Mouse (Mus musculus): ENCODE results near the gene Gas1. TPM values are rescaled to one million over a fixed set of nuclear protein-coding genes. Genes with fewer than 3 reads are reported as not detected.

Gene Gas1
- total RNA-seq (2021): 10 to 100 TPM; 31.5 to 32.9 TPM

GRCm38 (mm10) chr13:60177106-60177796, at the start of gene Gas1:
Gene Gas1, minus strand, starts transcription at chr13:60177365.
- peak; percentile 85 for DNase-seq (ENCODE audit: low spot score)
- intact Hi-C loops (cut with DNase I): loop anchor here (5.0 to 10.0 kb wide), 4 partner anchors 225 to 565 kb away; no protein-coding TSS in a partner anchor

GRCm38 (mm10) chr13:60226251-60226836, 49.2 kb upstream of the Gas1 start:
- intact Hi-C loops (cut with DNase I): no loop called here
- no peak for DNase-seq (ENCODE audit: low spot score)

GRCm38 (mm10) chr13:60225736-60226135, 48.6 kb upstream of the Gas1 start:
- no peak for DNase-seq (ENCODE audit: low spot score)
- intact Hi-C loops (cut with DNase I): no loop called here

- intact Hi-C loops (cut with DNase I): no loop called here
- DNase-seq (ENCODE audit: low spot score): no peak
Observed at GRCm38 (mm10) chr13:60225276-60225675, 48.1 kb upstream of the Gas1 start.

GRCm38 (mm10) chr13:60223797-60224196, 46.6 kb upstream of the Gas1 start:
- intact Hi-C loops (cut with DNase I): no loop called here
- no peak for DNase-seq (ENCODE audit: low spot score)

GRCm38 (mm10) chr13:60222336-60222735, 45.2 kb upstream of the Gas1 start:
- no peak for DNase-seq (ENCODE audit: low spot score)

GRCm38 (mm10) chr13:60213896-60214295, 36.7 kb upstream of the Gas1 start:
- intact Hi-C loops (cut with DNase I): no loop called here
- DNase-seq (ENCODE audit: low spot score): no peak

More at GRCm38 (mm10) chr13:60222336-60222735, 45.2 kb upstream of the Gas1 start:
- intact Hi-C loops (cut with DNase I): no loop called here

GRCm38 (mm10) chr13:60207135-60207601, 30.0 kb upstream of the Gas1 start:
- DNase-seq (ENCODE audit: low spot score): no peak
- intact Hi-C loops (cut with DNase I): no loop called here

GRCm38 (mm10) chr13:60204746-60205145, 27.6 kb upstream of the Gas1 start:
- intact Hi-C loops (cut with DNase I): no loop called here
- no peak for DNase-seq (ENCODE audit: low spot score)

GRCm38 (mm10) chr13:60193273-60193672, 16.1 kb upstream of the Gas1 start:
- DNase-seq (ENCODE audit: low spot score): no peak
- intact Hi-C loops (cut with DNase I): no loop called here

GRCm38 (mm10) chr13:60189923-60190322, 12.8 kb upstream of the Gas1 start:
- intact Hi-C loops (cut with DNase I): no loop called here

GRCm38 (mm10) chr13:60188952-60189351, 11.8 kb upstream of the Gas1 start:
- intact Hi-C loops (cut with DNase I): no loop called here
- DNase-seq (ENCODE audit: low spot score): no peak

More at GRCm38 (mm10) chr13:60189923-60190322, 12.8 kb upstream of the Gas1 start:
- DNase-seq (ENCODE audit: low spot score): no peak

- DNase-seq (ENCODE audit: low spot score): no peak
- intact Hi-C loops (cut with DNase I): no loop called here
Observed at GRCm38 (mm10) chr13:60187276-60187675, 10.1 kb upstream of the Gas1 start.

- intact Hi-C loops (cut with DNase I): no loop called here
- no peak for DNase-seq (ENCODE audit: low spot score)
Observed at GRCm38 (mm10) chr13:60182346-60182745, 5.2 kb upstream of the Gas1 start.

GRCm38 (mm10) chr13:60179641-60180040, 2.5 kb upstream of the Gas1 start:
- intact Hi-C loops (cut with DNase I): loop anchor here (2.0 to 10.0 kb wide), 5 partner anchors 227 to 563 kb away; no protein-coding TSS in a partner anchor
- no peak for DNase-seq (ENCODE audit: low spot score)

GRCm38 (mm10) chr13:60178416-60178815, 1.3 kb upstream of the Gas1 start:
- peak; percentile 81 for DNase-seq (ENCODE audit: low spot score)
- intact Hi-C loops (cut with DNase I): loop anchor here (2.0 to 10.0 kb wide), 5 partner anchors 226 to 564 kb away; no protein-coding TSS in a partner anchor

GRCm38 (mm10) chr13:60177797-60178110, 589 bp upstream of the Gas1 start:
- no peak for DNase-seq (ENCODE audit: low spot score)
- intact Hi-C loops (cut with DNase I): loop anchor here (2.0 to 10.0 kb wide), 5 partner anchors 225 to 565 kb away; no protein-coding TSS in a partner anchor

- no peak for DNase-seq (ENCODE audit: low spot score)
- intact Hi-C loops (cut with DNase I): loop anchor here (5.0 to 10.0 kb wide), 4 partner anchors 224 to 566 kb away; no protein-coding TSS in a partner anchor
Observed at GRCm38 (mm10) chr13:60176776-60177105, 424 bp downstream of the Gas1 start.

- intact Hi-C loops (cut with DNase I): loop anchor here (5.0 to 10.0 kb wide), 4 partner anchors 224 to 566 kb away; no protein-coding TSS in a partner anchor
Observed at GRCm38 (mm10) chr13:60176136-60176775, 909 bp downstream of the Gas1 start.

GRCm38 (mm10) chr13:60175490-60176135, 1.6 kb downstream of the Gas1 start:
- intact Hi-C loops (cut with DNase I): loop anchor here (5.0 to 10.0 kb wide), 4 partner anchors 223 to 567 kb away; no protein-coding TSS in a partner anchor
- DNase-seq (ENCODE audit: low spot score): no peak

More at GRCm38 (mm10) chr13:60176136-60176775, 909 bp downstream of the Gas1 start:
- peak; percentile 16 for DNase-seq (ENCODE audit: low spot score)
